Mouse (Mus musculus) T-helper 1 cell (primary cell): ENCODE measurements around the gene Plscr3.

Experiments used
- in situ Hi-C: fragments of 300-600 bp; cut with MboI, MseI; formaldehyde crosslinking; loops from one replicate; pipeline ENCODE4 v1.15.1; 2025; ENCODE audit warnings: high pct_unique_total_duplicates

Plscr3 gene

GRCm38 (mm10) chr11:69891482-69891881, 45.3 kb downstream of the Plscr3 start:
- in situ Hi-C loops, result no loop called here

- in situ Hi-C loops, result no loop called here
Measured at GRCm38 (mm10) chr11:69894671-69895070, 48.5 kb downstream of the Plscr3 start.

- in situ Hi-C loops, result no loop called here
Measured at GRCm38 (mm10) chr11:69895291-69895690, 49.1 kb downstream of the Plscr3 start, which contains the start of gene Acap1. Gene Acap1 (minus strand): TSS chr11:69895539.

- in situ Hi-C loops, result no loop called here
Measured at GRCm38 (mm10) chr11:69899870-69900269, 53.7 kb downstream of the Plscr3 start.

- in situ Hi-C loops, result no loop called here
Measured at GRCm38 (mm10) chr11:69900471-69901405, 54.6 kb downstream of the Plscr3 start, which contains the start of the genes 2810408A11Rik and Neurl4. Gene 2810408A11Rik (minus strand): TSS chr11:69900987. Gene Neurl4 (plus strand): TSS chr11:69901072.

GRCm38 (mm10) chr11:69901406-69901846, 55.2 kb downstream of the Plscr3 start:
- in situ Hi-C loops, result no loop called here
